Mouse (Mus musculus) MEL (cell line): Measurements from ENCODE around the gene Mmp11. TPM values are rescaled to one million over a fixed set of nuclear protein-coding genes. Genes with fewer than 3 reads are reported as not detected.
A peak's percentile ranks its signal among the peaks of the same experiment; 100 is the strongest.

ENCODE experiments used
- DNase-seq: peaks from one replicate; pipeline ENCODE4 v3.0.0; 2011; ENCODE audit warnings: low read depth, low spot score
- H3K27ac ChIP-seq: 2 replicates; pipeline ENCODE4 v1.5.1; 2012; ENCODE audit warnings: low read depth, mild to moderate bottlenecking, control low read depth, low read length, moderate library complexity; ENCODE audit not compliant: control insufficient read depth
- H3K27me3 ChIP-seq, 2 experiments: fragments of 150-350 bp in 1 of 2; sonication (generic) in 1 of 2; 2 replicates each; pipeline ENCODE4 v1.6.1; 2012; ENCODE audit warnings: low read length in 2 of 2, mild to moderate bottlenecking in 2 of 2, improper control_type of control experiment in 1 of 2, moderate library complexity in 1 of 2; ENCODE audit not compliant: insufficient read depth in 2 of 2, control insufficient read depth in 1 of 2
- H3K36me3 ChIP-seq, 2 experiments: 2 replicates each; pipeline ENCODE4 v1.6.1; 2012 to 2014; ENCODE audit warnings: low read length in 2 of 2, improper control_type of control experiment in 1 of 2, inconsistent platforms in 1 of 2, mild to moderate bottlenecking in 1 of 2; ENCODE audit not compliant: insufficient read depth in 2 of 2, control insufficient read depth in 1 of 2
- H3K4me1 ChIP-seq, 2 experiments: fragments of 150-350 bp in 1 of 2; sonication (generic) in 1 of 2; 2 replicates each; pipeline ENCODE4 v1.6.1; 2012; ENCODE audit warnings: low read length in 2 of 2, improper control_type of control experiment in 1 of 2, mild to moderate bottlenecking in 1 of 2; ENCODE audit not compliant: insufficient read depth in 2 of 2, control insufficient read depth in 1 of 2
- H3K4me3 ChIP-seq, 2 experiments: fragments of 150-350 bp in 1 of 2; sonication (generic) in 1 of 2; 2 replicates each; pipeline ENCODE4 v1.5.1; 2012; ENCODE audit warnings: low read depth in 2 of 2, low read length in 2 of 2, mild to moderate bottlenecking in 2 of 2, moderate library complexity in 2 of 2, control low read depth in 1 of 2, improper control_type of control experiment in 1 of 2; ENCODE audit not compliant: control insufficient read depth in 1 of 2, insufficient read depth in 1 of 2
- H3K79me2 ChIP-seq: 2 replicates; pipeline ENCODE4 v1.6.1; 2012; ENCODE audit warnings: mild to moderate bottlenecking, low read length, moderate library complexity; ENCODE audit not compliant: control insufficient read depth, poor library complexity, insufficient read depth
- H3K9ac ChIP-seq: 2 replicates; pipeline ENCODE4 v1.6.1; 2012; ENCODE audit warnings: low read depth, mild to moderate bottlenecking, control low read depth, low read length, moderate library complexity; ENCODE audit not compliant: control insufficient read depth, poor library complexity, severe bottlenecking
- H3K9me3 ChIP-seq: fragments of 150-350 bp; sonication (generic); replicated peaks from 2 replicates; pipeline ENCODE4 v1.6.1; 2012; ENCODE audit warnings: mild to moderate bottlenecking, low read length, improper control_type of control experiment, moderate library complexity; ENCODE audit not compliant: insufficient read depth
- GATA1 ChIP-seq: IDR thresholded peaks from 2 replicates; pipeline ENCODE4 v1.6.1; 2011; ENCODE audit warnings: low read depth, low read length, improper control_type of control experiment
- JUND ChIP-seq: IDR thresholded peaks from 2 replicates; pipeline ENCODE4 v1.6.1; 2011; ENCODE audit warnings: low read depth, mild to moderate bottlenecking, improper control_type of control experiment, low read length
- NELFE ChIP-seq: IDR thresholded peaks from 2 replicates; pipeline ENCODE4 v1.6.1; 2011; ENCODE audit warnings: low read depth, low read length, improper control_type of control experiment
- SIN3A ChIP-seq: IDR thresholded peaks from 2 replicates; pipeline ENCODE4 v1.6.1; 2012; ENCODE audit warnings: low read length, improper control_type of control experiment, inconsistent platforms
- ZMIZ1 ChIP-seq: IDR thresholded peaks from 2 replicates; pipeline ENCODE4 v1.6.1; 2012; ENCODE audit warnings: low read depth, mild to moderate bottlenecking, inconsistent platforms, low read length, improper control_type of control experiment, moderate library complexity
- polyA plus RNA-seq, 2 experiments: library from polyadenylated mRNA; stranded (reverse) in 1 of 2; unstranded in 1 of 2; fragments of >175 nt in 1 of 2; fragments of >200 nt in 1 of 2; gene quantifications; 2 replicates each; pipeline versions ENCODE4 v1.2.1 to v1.2.4; 2012; ENCODE audit warnings: low replicate concordance in 2 of 2, low read depth in 1 of 2; ENCODE audit not compliant: insufficient read length in 2 of 2, insufficient read depth in 1 of 2, missing spikeins in 1 of 2
- total RNA-seq: library from RNA; depleted of rRNA; stranded (reverse); fragments of 300-350 nt; gene quantifications from 2 replicates; pipeline ENCODE4 v1.2.3, GENCODE M21; 2012; rRNA removed

Mmp11 gene
- total and polyA plus RNA-seq, 3 experiments: 1.3 to 5.9 TPM; not detected in 1

GRCm38 (mm10) chr10:75873543-75874170, 62.6 kb downstream of the Mmp11 start:
- peaks cover 3 to 8% of the 10 kb centered on the region in 2 experiments for H3K4me1 ChIP-seq
- TF ChIP-seq JUND: no peak
- no peak for TF ChIP-seq SIN3A
- no peak for TF ChIP-seq GATA1
- no peak for TF ChIP-seq ZMIZ1
- no peak for TF ChIP-seq NELFE
- TF ChIP-seq, all 39 proteins: peak for 0

More at GRCm38 (mm10) chr10:75873543-75874170, 62.6 kb downstream of the Mmp11 start:
- H3K27ac ChIP-seq: no peak overlapping the region
- H3K27me3 ChIP-seq: no peaks in the 10 kb centered on the region; a peak in 1 of 4 replicates
- peak overlapping the region; percentile 49 to 61; a peak in 2 of 4 replicates for H3K4me3 ChIP-seq
- H3K9me3 ChIP-seq: no peaks in the 10 kb centered on the region
- peaks cover 0 to 8% of the 10 kb centered on the region in 2 experiments; a peak in 2 of 4 replicates for H3K36me3 ChIP-seq
- H3K79me2 ChIP-seq: no peaks in the 10 kb centered on the region
- no peak for DNase-seq
- no peak overlapping the region; the same call in 1 of the 2 replicates for H3K9ac ChIP-seq

Other genes starting within 250 kb of the Mmp11 start
- gene Cabin1, start 172.2 kb downstream of the Mmp11 start, total RNA-seq: 27.2 and 28.2 TPM in 2 replicates
- 100 to 1,000 TPM in 1 of 2 experiments, 10 to 100 TPM in 1; 54.9 to 115 TPM for gene Cabin1, start 172.2 kb downstream of the Mmp11 start, polyA plus RNA-seq
- gene Ddt, start 163.1 kb downstream of the Mmp11 start, total RNA-seq: 45.1 and 48.8 TPM in 2 replicates
- 10 to 100 TPM in 1 of 2 experiments, not detected in 1; 63.4 TPM for gene Ddt, start 163.1 kb downstream of the Mmp11 start, polyA plus RNA-seq
- gene Gm20441, start 155.5 kb downstream of the Mmp11 start, total RNA-seq: not detected in 2 replicates
- gene Gm20441, start 155.5 kb downstream of the Mmp11 start, polyA plus RNA-seq: not detected
- gene Gstt3, start 155.1 kb downstream of the Mmp11 start, total RNA-seq: 4.0 TPM in 2 replicates
- gene Gstt3, start 155.1 kb downstream of the Mmp11 start, polyA plus RNA-seq: 10 to 100 TPM in 1 of 2 experiments, not detected in 1; 10.2 TPM
- gene Gstt1, start 137.9 kb downstream of the Mmp11 start, total RNA-seq: 1.3 and 2.0 TPM in 2 replicates
- 1 to 10 TPM in 1 of 2 experiments, not detected in 1; 3.8 TPM for gene Gstt1, start 137.9 kb downstream of the Mmp11 start, polyA plus RNA-seq
- not detected in 2 replicates for gene Gstt4, start 114.0 kb downstream of the Mmp11 start, total RNA-seq
- gene Gstt4, start 114.0 kb downstream of the Mmp11 start, polyA plus RNA-seq: not detected
- 4.3 and 4.9 TPM in 2 replicates for gene Gstt2, start 99.1 kb downstream of the Mmp11 start, total RNA-seq
- 10 to 100 TPM in 1 of 2 experiments, not detected in 1; 10.9 TPM for gene Gstt2, start 99.1 kb downstream of the Mmp11 start, polyA plus RNA-seq
- 862 and 1,292 TPM in 2 replicates for gene Mif, start 76.3 kb downstream of the Mmp11 start, total RNA-seq
- gene Mif, start 76.3 kb downstream of the Mmp11 start, polyA plus RNA-seq: 1,000 to 10,000 TPM in 1 of 2 experiments, 100 to 1,000 TPM in 1; 817 to 2,606 TPM
- gene Derl3, start 43.1 kb downstream of the Mmp11 start, total RNA-seq: 0.23 and 0.69 TPM in 2 replicates
- 1 to 10 TPM in 1 of 2 experiments, not detected in 1; 1.5 TPM for gene Derl3, start 43.1 kb downstream of the Mmp11 start, polyA plus RNA-seq
- gene Smarcb1, start 14.9 kb downstream of the Mmp11 start, total RNA-seq: 91.6 and 91.8 TPM in 2 replicates
- gene Smarcb1, start 14.9 kb downstream of the Mmp11 start, polyA plus RNA-seq: 1,000 to 10,000 TPM in 1 of 2 experiments, 100 to 1,000 TPM in 1; 117 to 2,689 TPM
- gene Chchd10, start 3.4 kb downstream of the Mmp11 start, total RNA-seq: 143 and 158 TPM in 2 replicates
- 100 to 1,000 TPM in 1 of 2 experiments, not detected in 1; 428 TPM for gene Chchd10, start 3.4 kb downstream of the Mmp11 start, polyA plus RNA-seq
- 0.08 and 0.26 TPM in 2 replicates for gene Gm867, start 4.2 kb upstream of the Mmp11 start, total RNA-seq
- gene Gm867, start 4.2 kb upstream of the Mmp11 start, polyA plus RNA-seq: 1 to 10 TPM in 1 of 2 experiments, not detected in 1; 1.6 TPM
- 0.27 TPM in 1 of 2 replicates, not detected in the other for gene Vpreb3, start 6.6 kb upstream of the Mmp11 start, total RNA-seq
- under 1 TPM in 1 of 2 experiments, not detected in 1; 0.88 TPM for gene Vpreb3, start 6.6 kb upstream of the Mmp11 start, polyA plus RNA-seq
- gene Gm5134, start 18.0 kb upstream of the Mmp11 start, total RNA-seq: not detected in 2 replicates
- not detected for gene Gm5134, start 18.0 kb upstream of the Mmp11 start, polyA plus RNA-seq
- 7.9 and 9.0 TPM in 2 replicates for gene Zfp280b, start 96.2 kb upstream of the Mmp11 start, total RNA-seq
- 10 to 100 TPM in 1 of 2 experiments, not detected in 1; 18.6 TPM for gene Zfp280b, start 96.2 kb upstream of the Mmp11 start, polyA plus RNA-seq
- not detected in 2 replicates for gene Slc5a4b, start 174.5 kb upstream of the Mmp11 start, total RNA-seq
- under 1 TPM in 1 of 2 experiments, not detected in 1; 0.03 TPM for gene Slc5a4b, start 174.5 kb upstream of the Mmp11 start, polyA plus RNA-seq
- not detected in 2 replicates for gene Slc5a4a, start 211.0 kb upstream of the Mmp11 start, total RNA-seq
- gene Slc5a4a, start 211.0 kb upstream of the Mmp11 start, polyA plus RNA-seq: not detected